Mouse (Mus musculus): ENCODE results near the gene Ank3.

Ank3 gene

GRCm38 (mm10) chr10:69997082-69997481, 598.5 kb downstream of the Ank3 start:
- DNase-seq (ENCODE audit: low spot score), result no peak

GRCm38 (mm10) chr10:70004058-70004457, 605.5 kb downstream of the Ank3 start:
- no peak for DNase-seq (ENCODE audit: low spot score)

DNA sequence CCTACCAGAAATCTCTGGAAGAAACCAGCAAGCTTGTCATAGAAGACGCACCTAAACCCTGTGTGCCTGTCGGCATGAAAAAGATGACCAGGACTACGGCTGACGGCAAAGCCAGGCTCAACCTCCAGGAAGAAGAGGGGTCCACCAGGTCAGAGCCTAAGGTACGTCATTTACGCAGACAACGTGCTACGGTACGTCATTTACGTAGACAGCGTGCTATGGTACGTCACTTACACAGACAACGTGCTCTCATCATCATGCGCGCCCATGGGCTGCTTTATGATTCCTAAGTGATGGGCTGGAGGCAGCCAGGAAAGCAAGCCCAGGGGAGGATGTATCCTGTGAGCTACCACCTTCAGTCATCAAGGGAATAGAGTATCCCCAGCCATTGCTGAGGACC, 606.3 kb downstream of the Ank3 start:
- no peak for DNase-seq (ENCODE audit: low spot score)

GRCm38 (mm10) chr10:70006380-70006779, 607.8 kb downstream of the Ank3 start:
- DNase-seq (ENCODE audit: low spot score), result no peak

DNA sequence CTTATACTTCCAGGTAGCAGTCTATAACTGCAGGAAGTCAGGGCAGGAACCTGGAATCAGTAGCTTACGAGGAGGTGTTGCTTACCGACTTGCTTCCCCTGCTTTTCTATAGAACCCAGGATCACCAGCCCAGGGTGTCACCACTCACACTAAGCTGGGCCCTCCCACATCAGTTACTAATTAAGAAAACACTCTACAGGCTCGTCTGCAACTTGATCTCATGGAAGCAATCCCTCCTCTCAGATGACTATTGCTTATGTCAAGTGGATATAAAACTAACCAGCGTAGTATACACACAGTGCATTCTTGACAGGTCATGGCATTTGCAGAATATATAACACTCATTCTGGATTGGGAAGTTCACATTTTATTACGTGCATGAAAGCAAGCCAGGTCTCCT, 613.2 kb downstream of the Ank3 start:
- no peak for DNase-seq (ENCODE audit: low spot score)

DNA sequence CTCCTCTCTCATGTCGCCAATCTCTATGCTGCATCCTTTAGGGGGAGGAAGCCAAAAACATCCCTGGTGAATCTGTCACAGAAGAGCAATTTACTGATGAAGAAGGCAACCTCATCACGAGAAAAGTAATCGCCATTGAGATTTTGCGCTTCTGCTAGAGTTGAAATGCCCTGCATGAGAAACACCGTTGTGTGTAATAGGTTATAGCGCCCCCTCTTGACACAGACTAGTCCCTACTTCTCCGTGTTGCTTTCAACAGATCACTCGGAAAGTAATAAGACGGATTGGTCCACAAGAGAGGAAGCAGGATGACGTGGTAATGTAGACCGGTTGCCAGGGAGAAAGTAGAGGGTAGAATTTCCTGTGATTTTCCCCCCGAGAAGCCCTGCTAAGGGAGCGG, 615.4 kb downstream of the Ank3 start:
- DNase-seq (ENCODE audit: low spot score), result no peak

DNA sequence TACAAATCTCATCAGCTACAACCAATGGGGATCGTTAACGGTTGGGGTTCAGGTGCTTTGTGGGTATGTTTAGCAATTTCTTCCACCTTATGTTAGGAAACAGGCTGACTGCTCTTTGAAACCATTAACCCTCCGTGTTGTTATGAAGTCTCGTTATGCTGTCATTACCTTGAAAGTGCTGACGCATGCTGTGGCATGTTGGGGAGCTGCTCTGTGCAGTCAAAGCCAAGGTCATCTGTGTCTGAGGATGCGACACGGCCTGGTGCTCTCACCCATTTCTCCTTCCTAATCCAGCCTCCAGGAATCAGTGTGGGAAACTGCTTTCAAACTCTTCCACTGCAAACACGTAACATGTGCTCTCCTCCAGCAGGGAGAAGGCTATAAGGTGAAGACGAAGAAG, 616.6 kb downstream of the Ank3 start:
- no peak for DNase-seq (ENCODE audit: low spot score)

DNA sequence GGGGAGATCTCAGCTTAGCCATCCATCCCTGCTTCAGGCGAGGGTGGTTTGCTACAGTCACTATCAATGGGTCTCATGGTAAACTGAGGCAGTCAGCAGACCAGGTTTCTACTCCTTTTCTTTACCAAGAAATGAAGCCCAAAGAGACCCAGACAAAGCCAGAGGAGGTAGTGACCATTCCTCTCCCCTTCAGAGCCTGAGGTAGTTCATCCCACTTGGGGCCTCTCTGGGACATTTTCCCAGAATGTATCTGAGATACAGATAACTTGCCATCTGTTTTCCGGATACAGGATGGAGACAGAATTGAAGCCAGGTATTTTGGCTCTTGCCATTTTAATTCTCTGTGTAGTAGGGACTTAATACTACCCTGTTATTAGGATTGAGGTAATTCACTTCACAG, 620.1 kb downstream of the Ank3 start:
- no peak for DNase-seq (ENCODE audit: low spot score)

DNA sequence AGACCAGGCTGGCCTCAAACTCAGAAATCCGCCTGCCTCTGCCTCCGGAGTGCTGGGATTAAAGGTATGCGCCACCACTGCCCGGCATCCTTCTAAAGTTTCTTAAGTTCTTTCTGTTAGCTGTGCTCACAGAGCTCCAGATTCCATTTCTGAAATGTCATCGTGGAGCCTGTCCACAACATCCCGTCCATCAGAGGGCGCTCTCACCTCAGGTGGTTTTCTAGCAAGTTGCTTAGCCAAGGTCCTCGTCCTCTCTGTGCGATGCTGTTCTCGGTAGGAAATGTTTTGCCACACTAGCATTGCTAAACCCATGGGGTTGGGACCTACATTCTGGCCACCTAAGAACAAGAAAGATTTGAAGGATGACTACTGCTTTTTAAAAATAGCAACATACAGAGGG, 623.1 kb downstream of the Ank3 start:
- DNase-seq (ENCODE audit: low spot score), result peak; percentile 18

- no peak for DNase-seq (ENCODE audit: low spot score)
Observed at GRCm38 (mm10) chr10:70022596-70022995, 624.0 kb downstream of the Ank3 start.

GRCm38 (mm10) chr10:70023861-70024260, 625.3 kb downstream of the Ank3 start:
- no peak for DNase-seq (ENCODE audit: low spot score)

- no peak for DNase-seq (ENCODE audit: low spot score)
Observed at GRCm38 (mm10) chr10:70031942-70032341, 633.4 kb downstream of the Ank3 start.

DNA sequence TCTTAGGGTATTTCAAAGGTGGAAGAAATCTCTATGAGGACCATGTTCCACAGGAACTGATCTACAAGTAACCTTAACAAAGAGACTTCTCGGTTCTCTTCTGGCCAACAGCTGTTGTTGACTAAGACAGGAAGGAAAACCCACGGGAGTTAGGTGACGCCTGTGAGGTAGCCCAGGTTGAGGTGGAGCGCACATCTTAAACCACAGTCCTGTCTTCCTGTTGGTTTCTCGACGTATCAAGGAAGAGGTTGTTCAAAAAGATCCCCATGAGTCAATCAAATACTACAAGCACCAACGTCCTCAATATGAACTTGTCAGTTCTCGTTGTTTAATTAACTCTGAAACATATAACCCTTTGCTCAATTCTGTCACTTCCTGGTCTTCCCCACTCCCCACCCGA, 634.4 kb downstream of the Ank3 start:
- DNase-seq (ENCODE audit: low spot score), result no peak

DNA sequence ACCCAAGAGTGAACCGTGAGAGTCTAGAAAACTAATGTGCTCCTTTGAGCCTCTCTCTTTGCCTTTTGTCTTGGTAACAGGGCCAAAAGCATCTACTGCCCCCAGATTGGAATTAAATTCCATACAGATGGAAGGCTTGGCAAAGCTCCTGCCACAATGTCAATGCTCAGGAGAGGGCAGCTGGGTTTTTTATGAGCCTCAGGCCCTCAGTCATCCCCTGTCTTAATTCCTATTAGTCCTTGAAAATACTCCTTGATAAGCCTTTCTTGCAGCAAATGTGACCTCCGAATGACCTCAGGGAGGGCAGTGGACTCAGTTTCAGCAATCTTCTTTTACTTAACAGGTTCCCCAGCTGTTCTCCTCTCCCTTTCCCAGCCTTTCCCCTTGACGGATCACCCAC, 635.3 kb downstream of the Ank3 start:
- no peak for DNase-seq (ENCODE audit: low spot score)

DNA sequence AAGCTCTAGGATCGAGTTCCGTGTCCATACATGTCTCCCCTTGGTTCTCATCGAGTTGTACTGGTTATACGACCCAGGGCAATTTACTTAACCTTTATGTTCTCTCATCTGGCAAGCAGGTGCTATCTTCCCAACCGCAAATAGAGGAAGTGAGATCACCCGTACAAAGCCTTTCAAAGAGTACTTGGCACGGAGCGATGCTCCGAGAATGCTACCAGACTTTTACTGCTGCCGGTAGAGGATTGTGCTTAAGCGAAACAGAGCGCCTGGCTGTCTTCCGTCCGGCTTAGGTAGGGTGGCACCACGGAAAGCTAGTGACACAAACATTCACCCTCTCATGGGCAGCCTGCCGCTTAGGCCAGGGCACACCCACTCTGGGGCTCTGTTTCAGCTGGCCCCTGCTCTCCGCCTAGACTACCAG, 641.3 kb downstream of the Ank3 start:
- no peak for DNase-seq (ENCODE audit: low spot score)

DNA sequence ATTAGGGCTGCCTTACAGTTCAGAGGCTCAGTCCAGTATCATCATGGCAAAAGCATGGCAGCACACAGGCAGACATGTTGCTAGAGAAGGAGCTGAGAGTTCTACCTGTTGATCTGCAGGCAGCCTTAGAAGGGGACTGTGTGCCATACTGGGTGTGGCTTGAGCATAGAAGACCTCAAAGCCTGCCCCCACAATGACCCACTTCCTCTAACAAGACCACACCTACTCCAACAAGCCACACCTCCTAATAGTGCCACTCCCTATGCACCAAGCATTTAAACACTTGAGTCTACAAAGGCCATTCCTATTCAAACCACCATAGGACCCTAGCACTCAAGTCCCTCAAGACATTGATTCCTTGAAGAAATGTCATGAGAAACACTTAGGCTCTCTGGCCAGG, 643.0 kb downstream of the Ank3 start:
- DNase-seq (ENCODE audit: low spot score), result no peak

DNA sequence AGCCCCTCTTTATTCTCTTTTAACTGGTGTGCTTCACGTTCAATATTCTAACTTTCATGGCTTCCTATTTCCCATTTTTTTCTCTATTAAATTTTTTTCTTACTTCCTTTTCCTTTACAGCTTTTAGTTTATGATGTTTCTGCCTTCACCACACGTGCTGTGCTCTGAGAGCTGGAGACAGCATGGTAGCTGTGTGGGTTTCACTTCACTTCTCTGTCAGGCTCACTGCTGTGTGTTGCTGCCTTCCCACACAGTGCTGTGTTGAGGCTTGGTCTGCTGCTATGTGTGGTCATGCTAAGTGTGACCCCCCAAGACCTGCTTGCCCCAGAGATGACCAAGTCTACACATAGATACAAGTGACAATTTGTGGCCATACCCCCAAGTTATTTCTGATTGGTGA, 647.1 kb downstream of the Ank3 start:
- DNase-seq (ENCODE audit: low spot score), result no peak

DNA sequence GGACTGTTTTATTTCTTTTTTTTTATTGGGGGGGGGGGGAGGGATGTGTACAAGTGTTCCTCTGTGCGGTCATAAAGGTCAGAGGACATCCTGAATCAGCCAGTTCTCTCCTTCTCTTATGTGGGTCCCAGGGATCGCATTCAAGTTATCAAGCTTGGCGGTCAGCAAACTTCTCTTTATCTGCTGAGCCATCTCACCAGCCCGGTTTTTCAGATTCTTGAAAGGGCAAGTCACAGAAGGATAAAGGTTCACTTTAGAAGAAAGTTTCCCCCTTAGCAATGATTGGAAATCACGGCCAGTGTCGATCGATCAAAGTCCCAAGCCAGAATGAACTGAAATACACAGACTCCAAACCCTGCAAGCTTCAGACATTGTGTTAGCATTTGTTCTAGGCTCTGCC, 651.2 kb downstream of the Ank3 start:
- no peak for DNase-seq (ENCODE audit: low spot score)

DNA sequence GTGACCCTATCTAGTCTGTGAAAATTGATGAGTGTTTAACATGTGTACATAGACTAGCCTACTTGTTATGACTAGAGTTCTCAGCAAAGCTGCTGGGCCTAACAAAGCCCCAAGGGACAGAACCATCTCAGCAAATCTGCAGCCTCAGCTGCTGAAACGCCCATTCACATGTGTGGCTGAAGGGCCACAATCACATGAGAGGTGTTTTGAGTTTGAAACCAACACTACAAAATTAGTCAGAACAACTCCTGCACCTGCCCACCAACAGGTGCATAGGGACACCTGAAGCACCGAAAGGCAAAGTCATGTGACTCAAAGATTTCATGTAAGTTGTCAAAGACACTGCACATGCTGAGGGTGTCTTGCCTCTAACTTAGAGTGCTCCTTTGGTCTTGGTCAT, 656.7 kb downstream of the Ank3 start:
- no peak for DNase-seq (ENCODE audit: low spot score)

DNA sequence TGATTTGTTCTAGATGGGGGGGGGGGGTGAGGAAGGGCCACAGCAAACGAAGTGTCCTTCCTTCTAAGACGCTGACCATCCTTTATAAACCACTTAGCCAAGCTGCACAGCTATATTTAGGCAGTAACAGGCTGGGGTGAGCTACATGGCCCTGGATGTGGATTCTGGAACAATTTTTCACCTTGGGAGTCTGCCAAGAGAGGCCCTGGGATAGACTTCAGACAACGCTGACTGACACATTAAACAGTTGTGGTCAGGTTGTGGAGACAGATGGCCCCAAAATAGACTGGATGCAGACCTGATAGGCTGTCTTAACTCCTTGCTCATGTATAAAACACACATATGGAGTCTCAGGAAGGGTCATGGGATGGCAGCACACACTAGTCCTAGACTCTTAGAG, 658.5 kb downstream of the Ank3 start:
- no peak for DNase-seq (ENCODE audit: low spot score)

GRCm38 (mm10) chr10:70060021-70060688, 661.6 kb downstream of the Ank3 start:
- no peak for DNase-seq (ENCODE audit: low spot score)

- DNase-seq (ENCODE audit: low spot score), result no peak
Observed at GRCm38 (mm10) chr10:70060689-70061081, 662.1 kb downstream of the Ank3 start.

DNA sequence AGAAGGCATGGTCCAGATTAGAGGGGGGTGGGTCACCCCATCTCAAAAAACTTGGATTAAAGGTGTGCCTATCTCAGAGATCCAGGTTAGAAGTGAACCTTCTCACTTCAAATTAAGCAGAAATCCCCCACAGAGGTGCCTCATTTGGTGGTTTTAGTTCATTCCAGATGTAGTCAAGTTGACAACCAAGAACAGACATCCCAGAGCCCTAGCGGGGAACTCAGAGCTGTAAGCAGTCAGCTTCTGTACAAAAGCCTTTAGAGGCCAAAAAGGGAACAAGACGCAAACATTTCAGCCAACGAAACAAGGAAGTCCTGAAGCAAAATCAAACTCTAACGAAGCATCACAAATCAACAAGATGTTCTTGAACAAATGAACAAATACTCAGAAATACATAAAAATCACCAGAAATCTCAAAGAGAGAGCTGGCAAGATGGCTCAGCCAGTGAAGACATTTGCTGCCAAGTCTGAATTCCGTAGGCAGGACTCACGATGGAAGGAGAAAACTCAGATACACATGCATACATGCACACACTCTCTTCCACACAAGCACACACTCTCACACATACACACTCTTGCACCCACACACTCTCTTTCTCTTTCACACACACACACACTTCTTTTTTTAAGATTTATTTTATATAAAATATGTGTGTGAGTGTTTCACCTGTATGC, 665.4 kb downstream of the Ank3 start:
- DNase-seq (ENCODE audit: low spot score), result no peak

DNA sequence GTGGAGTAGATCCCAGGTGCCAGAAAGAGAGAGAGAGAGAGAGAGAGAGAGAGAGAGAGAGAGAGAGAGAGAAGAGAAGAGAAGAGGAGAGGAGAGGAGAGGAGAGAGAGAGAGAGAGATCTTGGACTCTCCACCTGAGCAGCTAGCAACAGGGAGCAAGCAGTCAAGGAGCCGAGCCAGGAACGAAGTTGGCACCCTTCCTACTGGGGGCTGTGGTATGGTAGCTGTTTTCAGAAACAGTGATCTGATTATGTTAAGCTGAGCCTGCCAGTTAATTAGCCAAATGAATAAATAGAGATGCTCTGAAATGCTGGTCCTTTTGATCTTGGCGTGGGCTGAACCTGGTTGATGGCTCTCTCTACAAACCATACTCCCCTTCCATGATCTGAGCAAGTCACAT, 666.6 kb downstream of the Ank3 start:
- DNase-seq (ENCODE audit: low spot score), result no peak
